ENCODE assay signal across 25 mouse cellular contexts in the genomic region with DNA sequence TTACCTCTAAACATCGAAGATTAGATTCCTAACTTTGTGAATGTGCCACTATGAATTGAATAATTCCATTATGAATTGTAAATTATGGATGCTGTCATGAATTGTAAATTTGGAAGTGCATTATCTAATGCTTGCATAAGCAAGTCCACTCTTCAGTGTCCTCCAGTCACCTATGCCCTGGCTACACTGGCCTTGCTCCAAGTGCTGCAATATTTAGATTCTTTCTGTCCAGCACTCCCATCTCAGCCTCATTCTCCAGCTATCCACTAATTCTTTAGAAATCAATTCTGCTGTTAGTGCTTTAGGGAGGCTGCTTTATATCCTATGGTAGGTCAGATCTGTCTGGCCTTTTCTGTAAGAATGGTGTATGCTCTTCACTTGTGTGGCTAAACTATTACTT.
"Had no signal": no experiment of that assay in that cellular context is flagged by ENCODE, and none has a peak within 500 bp of the region (broad histone marks: within the 10 kb centered on the region; RNA-seq: fewer than 3 reads in every experiment).

No protein-coding gene starts in this region.

- H3K4me2 ChIP-seq: heart, embryonic 13.5 days; heart, embryonic 15.5 days; hindbrain, embryonic 13.5 days; hindbrain, embryonic 15.5 days; kidney, embryonic 15.5 days; limb, embryonic 13.5 days; limb, embryonic 15.5 days; liver, embryonic 12.5 days had no signal

- H3K27ac ChIP-seq: heart, embryonic 10.5 days; heart, embryonic 13.5 days; heart, embryonic 15.5 days; hindbrain, embryonic 13.5 days; hindbrain, embryonic 15.5 days; hindbrain, postnatal 0 days; kidney, embryonic 15.5 days; kidney, postnatal 0 days; layer of hippocampus, adult 2 months; limb, embryonic 13.5 days; limb, embryonic 15.5 days; liver, embryonic 12.5 days; liver, embryonic 14.5 days had no signal

- H3K36me3 ChIP-seq: heart, embryonic 10.5 days; heart, embryonic 13.5 days; heart, embryonic 15.5 days; hindbrain, embryonic 13.5 days; hindbrain, embryonic 15.5 days; kidney, embryonic 15.5 days; limb, embryonic 13.5 days; limb, embryonic 15.5 days; liver, embryonic 12.5 days had no signal

- H3K4me3 ChIP-seq: heart, embryonic 10.5 days; heart, embryonic 13.5 days; heart, embryonic 15.5 days; hindbrain, embryonic 13.5 days; hindbrain, embryonic 15.5 days; kidney, embryonic 15.5 days; layer of hippocampus, adult 2 months; limb, embryonic 13.5 days; limb, embryonic 15.5 days; liver, embryonic 12.5 days had no signal

- H3K27me3 ChIP-seq: heart, embryonic 13.5 days; heart, embryonic 15.5 days; hindbrain, embryonic 13.5 days; hindbrain, embryonic 15.5 days; kidney, embryonic 15.5 days; limb, embryonic 13.5 days; limb, embryonic 15.5 days; liver, embryonic 12.5 days had no signal

- H3K9ac ChIP-seq: heart, embryonic 13.5 days; heart, embryonic 15.5 days; hindbrain, embryonic 13.5 days; hindbrain, embryonic 15.5 days; kidney, embryonic 15.5 days; limb, embryonic 13.5 days; limb, embryonic 15.5 days; liver, embryonic 12.5 days; liver, embryonic 14.5 days had no signal

- H3K4me1 ChIP-seq: heart, embryonic 10.5 days; heart, embryonic 13.5 days; heart, embryonic 15.5 days; hindbrain, embryonic 13.5 days; hindbrain, embryonic 15.5 days; kidney, embryonic 15.5 days; limb, embryonic 13.5 days; limb, embryonic 15.5 days; liver, embryonic 12.5 days had no signal

- DNase-seq: gastrocnemius, postnatal 14 days; gastrocnemius, postnatal 36 days; heart, adult 18-20 months; heart, postnatal 14 days; heart, postnatal 36 days; kidney, adult 11 months; kidney, adult 2 months; kidney, adult 9 months; kidney, postnatal 25 days; kidney, postnatal 4 days; layer of hippocampus, postnatal 36 days; left cerebral cortex, postnatal 4 days had no signal
